Mouse (Mus musculus): ENCODE data around the gene Usp16.

DNA sequence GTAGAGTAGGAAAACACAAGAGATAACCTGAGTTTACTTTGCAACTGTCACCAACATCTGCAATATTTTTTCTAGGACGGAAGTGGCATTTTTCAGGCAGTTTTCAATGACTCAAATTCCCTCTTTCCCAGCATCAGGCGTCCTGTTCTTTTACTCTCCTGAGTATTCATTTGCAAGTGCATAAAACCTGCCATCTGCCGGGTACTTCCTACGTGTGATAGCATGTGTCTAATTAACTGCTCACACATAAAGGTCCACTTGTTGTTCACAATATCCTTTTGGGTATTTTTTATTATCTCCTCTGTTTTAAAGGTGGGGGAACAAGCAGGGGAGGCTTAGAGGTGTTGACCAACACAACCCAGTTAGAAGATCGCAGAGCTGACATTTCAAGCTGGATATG, 57.2 kb downstream of the Usp16 start:
- TF ChIP-seq CTCF (IDR thresholded peaks at IDR 0.05; ENCODE audit: control insufficient read depth, insufficient read depth, low read length) (no peak), POLR2A (IDR thresholded peaks at IDR 0.05; ENCODE audit: borderline replicate concordance, control insufficient read depth, low read depth, low read length) (no peak)

Data from bone marrow, adult 2 months (tissue).